Mouse (Mus musculus): ENCODE data around the gene Ogfod2.

Gene Ogfod2

GRCm38 (mm10) chr5:124095077-124095581 is 17.0 kb upstream of the Ogfod2 start:
- no peak for DNase-seq (ENCODE audit: low read depth)

GRCm38 (mm10) chr5:124095596-124096232 is 16.4 kb upstream of the Ogfod2 start, which contains the start of gene Abcb9:
Gene Abcb9 (minus strand): TSS chr5:124095798.
- peak; percentile 98 for DNase-seq (ENCODE audit: low read depth)

- no peak for DNase-seq (ENCODE audit: low read depth)
Measured at GRCm38 (mm10) chr5:124098923-124099322, 13.2 kb upstream of the Ogfod2 start.

GRCm38 (mm10) chr5:124100128-124101044 is 11.7 kb upstream of the Ogfod2 start:
- no peak for DNase-seq (ENCODE audit: low read depth)

GRCm38 (mm10) chr5:124102326-124102725 is 9.8 kb upstream of the Ogfod2 start:
- DNase-seq (ENCODE audit: low read depth) = no peak

GRCm38 (mm10) chr5:124103020-124103419 is 9.1 kb upstream of the Ogfod2 start:
- no peak for DNase-seq (ENCODE audit: low read depth)

GRCm38 (mm10) chr5:124103552-124103951 is 8.5 kb upstream of the Ogfod2 start:
- no peak for DNase-seq (ENCODE audit: low read depth)

- DNase-seq (ENCODE audit: low read depth) = peak; percentile 86
Measured at GRCm38 (mm10) chr5:124111077-124111741, 888 bp upstream of the Ogfod2 start.

GRCm38 (mm10) chr5:124112531-124112930 is 434 bp downstream of the Ogfod2 start:
- DNase-seq (ENCODE audit: low read depth) = no peak

- peak; percentile 75 for DNase-seq (ENCODE audit: low read depth)
Measured at GRCm38 (mm10) chr5:124113030-124113429, 933 bp downstream of the Ogfod2 start.

GRCm38 (mm10) chr5:124114276-124115025 is 2.4 kb downstream of the Ogfod2 start:
- no peak for DNase-seq (ENCODE audit: low read depth)

GRCm38 (mm10) chr5:124115531-124115930 is 3.4 kb downstream of the Ogfod2 start:
- DNase-seq (ENCODE audit: low read depth) = no peak

- DNase-seq (ENCODE audit: low read depth) = peak; percentile 86
Measured at GRCm38 (mm10) chr5:124115990-124116845, 4.1 kb downstream of the Ogfod2 start, which contains the start of gene Arl6ip4. Gene Arl6ip4 (plus strand): TSS chr5:124116089.

- no peak for DNase-seq (ENCODE audit: low read depth)
Measured at GRCm38 (mm10) chr5:124119204-124119603, 7.1 kb downstream of the Ogfod2 start.

- no peak for DNase-seq (ENCODE audit: low read depth)
Measured at GRCm38 (mm10) chr5:124122357-124122756, 10.3 kb downstream of the Ogfod2 start.

GRCm38 (mm10) chr5:124125093-124125492 is 13.0 kb downstream of the Ogfod2 start:
- DNase-seq (ENCODE audit: low read depth) = no peak

- DNase-seq (ENCODE audit: low read depth) = no peak
Measured at GRCm38 (mm10) chr5:124134261-124134660, 22.2 kb downstream of the Ogfod2 start.

- no peak for DNase-seq (ENCODE audit: low read depth)
Measured at GRCm38 (mm10) chr5:124138066-124138465, 26.0 kb downstream of the Ogfod2 start.

- no peak for DNase-seq (ENCODE audit: low read depth)
Measured at GRCm38 (mm10) chr5:124149028-124149427, 36.9 kb downstream of the Ogfod2 start.

- no peak for DNase-seq (ENCODE audit: low read depth)
Measured at GRCm38 (mm10) chr5:124150895-124151294, 38.8 kb downstream of the Ogfod2 start.

GRCm38 (mm10) chr5:124152734-124153133 is 40.6 kb downstream of the Ogfod2 start:
- no peak for DNase-seq (ENCODE audit: low read depth)
